Mouse (Mus musculus) frontal cortex, adult 2 months (tissue): Measurements from ENCODE around the gene Eomes. TPM values are rescaled to one million over a fixed set of nuclear protein-coding genes. Genes with fewer than 3 reads are reported as not detected.

Source experiments
- DNase-seq, 2 experiments: peaks; one replicate each; pipeline ENCODE4 v3.0.0; 2022; ENCODE audit warnings: low spot score in 1 of 2; ENCODE audit errors: extremely low spot score in 1 of 2
- polyA plus RNA-seq: library from polyadenylated mRNA; depleted of rRNA; stranded (reverse); fragments of >200 nt; gene quantifications from 2 replicates; pipeline ENCODE4 v1.2.3, GENCODE M21; 2012; rRNA removed

The Eomes gene
- polyA plus RNA-seq, 1 experiment = 29.1 TPM

DNA sequence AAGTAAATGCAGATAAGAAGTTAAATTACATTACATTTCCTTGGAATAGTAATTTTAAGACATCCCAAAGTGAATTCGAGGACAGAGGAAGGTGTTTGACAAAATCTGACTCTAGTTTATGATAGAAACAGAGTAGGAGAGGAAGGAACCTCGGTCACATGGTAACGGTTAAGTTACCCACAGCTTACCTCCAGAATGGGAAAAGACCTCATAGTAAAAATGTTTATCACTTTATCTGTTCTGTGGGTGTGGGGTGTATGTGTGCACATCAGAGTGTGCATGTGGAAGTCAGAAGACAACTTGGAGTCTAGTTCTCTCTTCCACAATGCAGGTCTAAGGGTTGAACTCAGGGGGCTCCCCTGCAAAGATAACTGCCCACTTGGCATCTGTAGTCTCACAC lies 38.1 kb downstream of the Eomes start:
- no peak for DNase-seq

GRCm38 (mm10) chr9:118517619-118518018 lies 39.6 kb downstream of the Eomes start:
- DNase-seq = no peak

- no peak for DNase-seq
These were observed 41.1 kb downstream of the Eomes start for GRCm38 (mm10) chr9:118519101-118519500.

GRCm38 (mm10) chr9:118520011-118520410 lies 42.0 kb downstream of the Eomes start:
- DNase-seq = no peak

- no peak for DNase-seq
These were observed 42.8 kb downstream of the Eomes start for GRCm38 (mm10) chr9:118520858-118521257.

- DNase-seq = no peak
These were observed 43.6 kb downstream of the Eomes start for GRCm38 (mm10) chr9:118521659-118522058.

GRCm38 (mm10) chr9:118523738-118524137 lies 45.7 kb downstream of the Eomes start:
- DNase-seq = no peak

DNA sequence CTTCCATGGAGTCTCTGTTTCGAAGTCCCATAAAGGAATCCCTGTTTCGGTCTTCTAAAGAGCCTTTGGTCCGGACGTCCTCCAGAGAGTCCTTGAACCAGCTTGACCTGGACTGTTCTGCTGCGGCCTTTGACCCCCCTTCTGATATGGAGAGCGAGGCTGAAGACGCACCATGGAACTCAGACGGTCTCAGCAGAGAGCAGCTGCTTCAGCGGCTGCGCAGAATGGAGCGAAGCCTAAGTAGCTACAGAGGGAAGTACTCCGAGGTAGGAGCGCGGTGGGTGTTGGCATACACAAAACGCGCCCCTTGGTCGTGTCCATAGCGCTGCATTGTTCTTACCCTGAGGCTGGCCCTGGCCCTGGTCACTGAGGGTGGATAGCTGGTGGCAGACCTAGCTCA lies 49.0 kb downstream of the Eomes start:
- no peak for DNase-seq

GRCm38 (mm10) chr9:118529783-118530182 lies 51.8 kb downstream of the Eomes start:
- no peak for DNase-seq

DNA sequence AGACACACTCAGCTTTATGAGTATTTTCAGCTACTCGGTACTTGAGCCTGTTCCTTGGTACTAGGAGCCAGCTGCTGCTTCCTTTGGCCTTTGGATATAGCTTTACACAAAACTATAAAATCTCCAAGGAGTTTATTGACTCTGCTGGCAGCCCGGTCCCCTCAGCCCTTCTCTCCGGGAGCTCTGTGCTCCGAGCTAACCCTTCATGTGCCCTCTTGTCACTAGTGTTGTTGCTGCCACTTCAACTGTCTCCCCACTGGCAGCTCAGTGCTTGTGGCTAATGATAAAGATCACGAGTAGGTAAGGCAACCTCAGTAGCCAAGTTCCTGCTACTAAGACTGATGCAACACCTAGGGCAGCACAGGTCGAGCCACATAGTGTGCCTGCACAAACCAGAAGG lies 52.7 kb downstream of the Eomes start:
- DNase-seq = no peak

DNA sequence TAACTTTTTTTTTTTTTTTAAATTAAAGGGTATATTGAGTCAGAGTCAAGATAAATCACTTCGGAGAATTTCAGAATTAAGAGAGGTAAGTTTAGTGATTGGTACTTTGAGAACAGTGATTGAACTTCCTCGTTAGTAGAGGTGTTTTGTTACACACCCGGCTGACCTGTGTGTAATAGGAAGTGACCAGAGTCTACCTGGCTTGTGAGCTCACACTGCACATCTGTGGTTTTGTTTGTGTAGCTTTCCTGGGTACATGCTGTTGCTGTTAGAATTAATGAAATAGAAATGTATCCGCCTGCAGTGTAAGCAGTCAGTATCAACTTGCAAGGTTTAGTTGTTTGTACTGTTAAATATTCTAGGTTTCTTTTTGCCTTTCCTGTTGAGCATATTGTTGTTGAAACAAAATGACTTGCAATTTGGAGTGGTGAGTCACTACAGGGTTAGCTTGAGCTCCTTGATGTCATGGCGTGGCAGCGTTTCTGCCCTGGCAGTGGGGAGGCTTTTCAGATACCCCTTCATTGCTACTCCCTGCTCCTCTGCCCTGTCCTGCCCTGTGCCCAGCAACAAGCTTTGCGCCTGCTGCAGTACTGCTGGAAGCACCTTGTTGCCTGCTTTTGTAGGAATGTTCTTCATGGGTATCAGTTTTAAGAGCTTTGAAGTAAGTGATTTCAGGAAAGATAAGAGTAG lies 54.6 kb downstream of the Eomes start:
- DNase-seq = no peak

Other genes with a start within 250 kb of the Eomes start
- 70.4 and 71.5 TPM in 2 replicates for gene Golga4, start 28.1 kb downstream of the Eomes start, polyA plus RNA-seq
- gene Itga9, start 128.5 kb downstream of the Eomes start, polyA plus RNA-seq = 2.5 and 4.5 TPM in 2 replicates